Mouse (Mus musculus) olfactory bulb, adult 2 months (tissue): Measurements from ENCODE around the gene Clint1.

Source experiments
- CTCF ChIP-seq: fragments of 200-500 bp; IDR thresholded peaks from 2 replicates; pipeline ENCODE4 v1.5.1; 2012; ENCODE audit warnings: low read depth, mild to moderate bottlenecking, low read length, moderate library complexity; ENCODE audit not compliant: insufficient read depth
- POLR2A ChIP-seq: fragments of 200-500 bp; IDR thresholded peaks from 2 replicates; pipeline ENCODE4 v1.6.1; 2012; ENCODE audit warnings: mild to moderate bottlenecking, low read depth, low read length, moderate library complexity; ENCODE audit not compliant: insufficient read depth

DNA sequence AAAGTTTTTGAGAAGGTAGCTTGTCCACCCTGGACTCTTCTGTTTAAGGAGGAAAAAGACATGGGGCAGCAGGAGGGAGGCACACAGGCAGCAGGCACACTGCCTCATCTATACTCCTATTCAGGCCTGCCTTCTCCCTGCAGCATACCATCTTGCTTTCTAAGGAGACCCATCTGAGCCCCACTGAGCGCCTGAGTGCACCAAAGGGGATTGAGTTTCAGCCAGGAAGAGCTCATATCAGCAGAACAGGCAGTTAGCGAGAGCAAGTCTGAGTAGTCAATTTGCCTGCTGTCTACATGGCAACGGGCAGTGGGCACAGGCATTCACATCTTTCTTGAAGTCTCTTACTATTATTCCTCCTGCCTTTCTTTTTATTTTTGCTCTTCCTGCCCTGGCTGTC, 5.8 kb upstream of the Clint1 start:
- no peak for TF ChIP-seq CTCF
- no peak for TF ChIP-seq POLR2A
